Mouse (Mus musculus): Measurements from ENCODE around the gene Ets1. TPM values are rescaled to one million over a fixed set of nuclear protein-coding genes. Genes with fewer than 3 reads are reported as not detected.

Ets1 gene
- polyA plus RNA-seq, 1 experiment from 2014 or later: 36.6 TPM

DNA sequence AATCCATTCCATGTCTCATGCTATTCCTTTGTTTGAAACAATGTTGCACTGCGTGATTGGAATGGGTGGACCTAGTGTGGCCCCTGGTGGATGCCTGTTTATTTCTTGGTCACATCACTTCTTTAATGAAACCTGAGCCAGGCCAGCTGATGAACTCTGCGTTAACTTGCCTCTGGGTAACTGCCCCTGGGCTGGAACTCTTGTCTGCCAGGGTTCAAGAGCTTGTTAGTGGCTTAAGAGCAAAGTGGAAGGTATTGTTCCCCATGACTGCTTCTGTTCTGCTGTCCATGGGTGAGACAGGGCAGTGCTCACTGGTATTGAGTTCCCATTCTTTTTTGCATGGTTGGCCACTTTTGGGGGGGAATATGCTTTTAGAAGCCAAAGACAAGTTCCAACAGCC lies 85.1 kb downstream of the Ets1 start:
- Histone ChIP-seq H3K4me3 (no peak overlapping the region), H3K4me2 (replicated peaks) (no peak overlapping the region), H3K4me1 (peaks cover 12% of the 10 kb centered on the region), H3K27ac (no peak overlapping the region), H3K36me3 (no peaks in the 10 kb centered on the region), H3K9ac (no peak overlapping the region), H3K9me3 (no peaks in the 10 kb centered on the region), H3K27me3 (replicated peaks) (peaks cover 10% of the 10 kb centered on the region; the same call in 1 of the 2 replicates)
- 58% methylated on average over 2 of the region's 2 CpGs for WGBS
- ATAC-seq (ENCODE audit: low FRiP score, low read depth): no peak

- no peak overlapping the region for H3K27ac ChIP-seq
- H3K4me2 ChIP-seq (replicated peaks): no peak overlapping the region
- H3K9ac ChIP-seq: no peak overlapping the region
- H3K4me1 ChIP-seq: peaks cover 8% of the 10 kb centered on the region; the same call in 1 of the 2 replicates
- no peaks in the 10 kb centered on the region for H3K9me3 ChIP-seq
- WGBS: 84% methylated on average over 1 of the region's 1 CpGs
- H3K27me3 ChIP-seq (replicated peaks): peaks cover 10% of the 10 kb centered on the region; the same call in 1 of the 2 replicates
- H3K4me3 ChIP-seq: no peak overlapping the region
- ATAC-seq (ENCODE audit: low FRiP score, low read depth): no peak
- no peaks in the 10 kb centered on the region for H3K36me3 ChIP-seq
These were observed 86.2 kb downstream of the Ets1 start for GRCm38 (mm10) chr9:32722205-32722604.

GRCm38 (mm10) chr9:32722969-32723368 lies 86.9 kb downstream of the Ets1 start:
- no peaks in the 10 kb centered on the region for H3K9me3 ChIP-seq
- ATAC-seq (ENCODE audit: low FRiP score, low read depth): no peak
- no peak overlapping the region for H3K4me2 ChIP-seq (replicated peaks)
- H3K9ac ChIP-seq: no peak overlapping the region
- H3K27me3 ChIP-seq (replicated peaks): peaks cover 8% of the 10 kb centered on the region; the same call in 1 of the 2 replicates
- WGBS: 74% methylated on average over 3 of the region's 3 CpGs
- no peaks in the 10 kb centered on the region for H3K36me3 ChIP-seq
- no peak overlapping the region for H3K4me3 ChIP-seq
- peaks cover 8% of the 10 kb centered on the region; the same call in 1 of the 2 replicates for H3K4me1 ChIP-seq
- no peak overlapping the region for H3K27ac ChIP-seq

DNA sequence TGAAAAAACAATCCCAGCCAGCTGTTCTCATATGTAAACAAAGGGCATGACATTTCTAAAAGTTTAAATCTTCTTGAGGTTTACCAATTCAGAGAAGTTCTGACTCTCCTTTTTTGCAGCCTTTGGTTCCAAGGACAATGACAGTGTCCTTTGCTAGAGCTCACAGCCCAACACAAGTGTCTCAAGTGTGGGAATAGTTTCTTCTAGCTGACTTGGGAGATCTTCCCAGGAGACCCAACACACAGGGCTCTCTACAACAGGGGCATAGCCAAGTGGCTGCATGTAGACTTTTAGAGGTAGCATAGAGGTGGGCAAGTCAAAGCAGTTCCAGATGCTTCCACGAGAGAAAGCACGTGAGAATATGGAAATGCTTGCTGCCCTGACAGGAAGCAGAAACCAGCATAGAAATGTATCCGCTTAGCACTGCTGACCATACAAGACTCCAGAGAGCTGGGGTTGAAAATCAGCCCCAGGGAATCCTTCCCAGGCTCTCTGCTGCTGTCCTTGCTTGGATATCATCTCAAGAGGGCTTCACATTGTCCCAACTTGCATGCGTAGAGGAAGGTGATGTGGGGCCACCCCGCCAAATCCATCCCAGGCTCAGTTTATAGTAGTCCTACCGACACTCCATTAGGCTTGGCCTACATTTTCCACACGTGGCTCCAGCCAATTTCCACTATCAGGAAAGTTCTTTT lies 88.3 kb downstream of the Ets1 start:
- no peak overlapping the region for H3K4me3 ChIP-seq
- H3K27ac ChIP-seq: no peak overlapping the region
- ATAC-seq (ENCODE audit: low FRiP score, low read depth): no peak
- no peaks in the 10 kb centered on the region for H3K9me3 ChIP-seq
- no peak overlapping the region for H3K9ac ChIP-seq
- peaks cover 8% of the 10 kb centered on the region; the same call in 1 of the 2 replicates for H3K4me1 ChIP-seq
- WGBS: 89% methylated on average over 7 of the region's 7 CpGs
- H3K4me2 ChIP-seq (replicated peaks): no peak overlapping the region
- H3K27me3 ChIP-seq (replicated peaks): peaks cover under 1% of the 10 kb centered on the region; the same call in 1 of the 2 replicates
- H3K36me3 ChIP-seq: no peaks in the 10 kb centered on the region

DNA sequence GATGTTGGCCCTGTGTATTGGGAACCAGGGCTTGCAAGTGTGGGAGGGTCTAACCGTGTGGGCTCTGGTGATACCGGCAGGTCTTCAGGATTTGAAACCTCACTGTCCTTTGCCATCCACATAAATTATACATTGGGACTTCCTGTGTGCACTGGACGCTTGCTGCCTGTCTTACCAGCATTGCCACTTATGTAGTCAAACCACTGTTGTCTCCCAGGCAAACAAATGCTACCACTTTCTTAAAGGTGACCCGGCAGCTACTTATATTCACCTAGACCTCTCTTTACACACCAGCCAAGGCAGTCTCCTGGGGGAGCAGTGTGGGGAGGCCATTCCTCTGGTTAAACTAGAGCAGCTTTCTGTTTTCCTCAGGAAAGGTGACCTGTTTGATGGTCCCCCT lies 89.9 kb downstream of the Ets1 start:
- WGBS: 93% methylated on average over 4 of the region's 4 CpGs
- ATAC-seq (ENCODE audit: low FRiP score, low read depth): no peak

DNA sequence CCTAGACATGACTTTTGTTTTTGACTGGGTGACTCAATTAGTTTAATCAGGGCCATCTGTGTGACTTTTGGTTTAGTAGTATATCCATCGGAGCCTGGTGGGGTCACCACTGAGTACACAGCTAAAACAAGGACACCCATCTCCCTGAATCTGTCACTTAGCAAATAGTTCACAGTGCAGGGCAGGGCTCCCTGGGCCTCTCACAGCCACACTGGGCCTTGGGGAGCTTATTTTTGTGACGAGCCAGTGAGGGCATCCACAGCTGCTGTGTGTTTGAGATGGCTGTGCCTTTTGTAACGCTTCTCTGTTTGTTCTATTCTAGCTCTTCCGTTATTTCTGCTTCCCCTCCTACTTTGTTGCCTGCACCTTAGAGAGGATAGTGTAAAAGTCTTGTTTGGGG lies 90.6 kb downstream of the Ets1 start:
- 82% methylated on average over 4 of the region's 4 CpGs for WGBS

More for the DNA sequence above, 89.9 kb downstream of the Ets1 start:
- Histone ChIP-seq H3K9me3 (no peaks in the 10 kb centered on the region), H3K4me2 (replicated peaks) (no peak overlapping the region), H3K9ac (no peak overlapping the region), H3K27ac (no peak overlapping the region), H3K27me3 (replicated peaks) (no peaks in the 10 kb centered on the region; the same call in 1 of the 2 replicates), H3K4me3 (no peak overlapping the region), H3K36me3 (no peaks in the 10 kb centered on the region), H3K4me1 (peaks cover 6% of the 10 kb centered on the region; the same call in 1 of the 2 replicates)

GRCm38 (mm10) chr9:32727058-32727457 lies 91.0 kb downstream of the Ets1 start:
- no peak for ATAC-seq (ENCODE audit: low FRiP score, low read depth)
- H3K27ac ChIP-seq: no peak overlapping the region
- H3K4me1 ChIP-seq: no peaks in the 10 kb centered on the region
- no peaks in the 10 kb centered on the region for H3K9me3 ChIP-seq
- 88% methylated on average over 2 of the region's 2 CpGs for WGBS
- no peaks in the 10 kb centered on the region for H3K36me3 ChIP-seq
- no peaks in the 10 kb centered on the region for H3K27me3 ChIP-seq (replicated peaks)
- H3K4me2 ChIP-seq (replicated peaks): no peak overlapping the region
- H3K9ac ChIP-seq: no peak overlapping the region
- H3K4me3 ChIP-seq: no peak overlapping the region

More for the DNA sequence above, 90.6 kb downstream of the Ets1 start:
- Histone ChIP-seq H3K4me3 (no peak overlapping the region), H3K4me2 (replicated peaks) (no peak overlapping the region), H3K9me3 (no peaks in the 10 kb centered on the region), H3K36me3 (no peaks in the 10 kb centered on the region), H3K27me3 (replicated peaks) (no peaks in the 10 kb centered on the region), H3K9ac (no peak overlapping the region), H3K27ac (no peak overlapping the region), H3K4me1 (no peaks in the 10 kb centered on the region)
- ATAC-seq (ENCODE audit: low FRiP score, low read depth): no peak

DNA sequence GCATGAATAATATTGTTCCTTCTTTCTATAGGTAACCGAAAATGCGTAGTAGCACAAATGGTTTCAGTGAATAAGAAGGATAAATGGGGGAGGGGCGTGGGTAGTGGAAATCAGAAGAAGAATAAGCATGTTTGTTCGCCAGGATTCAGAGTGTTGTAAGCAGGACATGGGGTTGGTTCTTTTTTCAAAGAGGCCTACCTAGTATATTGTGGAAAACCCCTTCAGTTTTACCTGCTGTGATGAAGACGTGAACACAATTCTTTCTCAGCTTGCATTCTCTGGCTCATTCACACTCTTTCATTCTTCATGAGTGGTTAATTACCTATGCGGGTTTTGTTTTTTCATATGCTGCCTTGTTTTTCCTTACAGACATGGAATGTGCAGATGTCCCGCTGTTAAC lies 92.3 kb downstream of the Ets1 start:
- Histone ChIP-seq H3K9me3 (no peaks in the 10 kb centered on the region), H3K9ac (no peak overlapping the region), H3K27ac (no peak overlapping the region), H3K4me2 (replicated peaks) (no peak overlapping the region), H3K27me3 (replicated peaks) (no peaks in the 10 kb centered on the region), H3K36me3 (no peaks in the 10 kb centered on the region), H3K4me3 (no peak overlapping the region), H3K4me1 (no peaks in the 10 kb centered on the region)
- WGBS: 72% methylated on average over 7 of the region's 7 CpGs
- ATAC-seq (ENCODE audit: low FRiP score, low read depth): no peak

- 69% methylated on average over 4 of the region's 4 CpGs for WGBS
These were observed 92.8 kb downstream of the Ets1 start for GRCm38 (mm10) chr9:32728806-32729205.

DNA sequence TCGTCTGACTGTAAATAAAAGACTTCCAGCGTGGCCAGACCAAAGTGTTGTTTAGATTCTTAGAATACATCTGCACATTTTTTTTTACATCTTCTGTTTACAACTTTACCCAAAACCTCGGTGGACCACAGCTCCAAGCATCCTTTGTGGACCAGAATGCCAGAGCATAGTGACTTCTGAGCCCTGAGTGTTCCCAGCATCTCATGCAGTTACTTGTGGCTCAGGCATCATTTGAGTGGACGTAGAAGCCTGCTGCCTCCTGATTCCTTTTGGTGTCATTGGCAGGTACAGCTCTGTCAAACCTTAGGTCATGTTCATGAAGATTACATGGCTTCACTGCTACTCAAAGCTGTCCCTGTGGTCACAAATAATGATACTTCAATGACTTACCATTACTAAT lies 93.2 kb downstream of the Ets1 start:
- no peak overlapping the region for H3K4me2 ChIP-seq (replicated peaks)
- ATAC-seq (ENCODE audit: low FRiP score, low read depth): no peak
- no peaks in the 10 kb centered on the region for H3K36me3 ChIP-seq
- 80% methylated on average over 4 of the region's 4 CpGs for WGBS
- H3K27me3 ChIP-seq (replicated peaks): no peaks in the 10 kb centered on the region
- H3K9me3 ChIP-seq: no peaks in the 10 kb centered on the region
- H3K9ac ChIP-seq: no peak overlapping the region
- H3K27ac ChIP-seq: no peak overlapping the region
- H3K4me1 ChIP-seq: no peaks in the 10 kb centered on the region
- H3K4me3 ChIP-seq: no peak overlapping the region

More at GRCm38 (mm10) chr9:32728806-32729205, 92.8 kb downstream of the Ets1 start:
- Histone ChIP-seq H3K27ac (no peak overlapping the region), H3K4me2 (replicated peaks) (no peak overlapping the region), H3K4me1 (no peaks in the 10 kb centered on the region), H3K9ac (no peak overlapping the region), H3K9me3 (no peaks in the 10 kb centered on the region), H3K4me3 (no peak overlapping the region), H3K36me3 (no peaks in the 10 kb centered on the region), H3K27me3 (replicated peaks) (no peaks in the 10 kb centered on the region)
- no peak for ATAC-seq (ENCODE audit: low FRiP score, low read depth)

- no peak overlapping the region for H3K4me2 ChIP-seq (replicated peaks)
- ATAC-seq (ENCODE audit: low FRiP score, low read depth): no peak
- no peaks in the 10 kb centered on the region for H3K27me3 ChIP-seq (replicated peaks)
- H3K9ac ChIP-seq: no peak overlapping the region
- no peak overlapping the region for H3K4me3 ChIP-seq
- H3K4me1 ChIP-seq: no peaks in the 10 kb centered on the region
- H3K36me3 ChIP-seq: no peaks in the 10 kb centered on the region
- no peaks in the 10 kb centered on the region for H3K9me3 ChIP-seq
- no peak overlapping the region for H3K27ac ChIP-seq
- 86% methylated on average over 9 of the region's 9 CpGs for WGBS
These were observed 94.1 kb downstream of the Ets1 start for GRCm38 (mm10) chr9:32730001-32730655.

DNA sequence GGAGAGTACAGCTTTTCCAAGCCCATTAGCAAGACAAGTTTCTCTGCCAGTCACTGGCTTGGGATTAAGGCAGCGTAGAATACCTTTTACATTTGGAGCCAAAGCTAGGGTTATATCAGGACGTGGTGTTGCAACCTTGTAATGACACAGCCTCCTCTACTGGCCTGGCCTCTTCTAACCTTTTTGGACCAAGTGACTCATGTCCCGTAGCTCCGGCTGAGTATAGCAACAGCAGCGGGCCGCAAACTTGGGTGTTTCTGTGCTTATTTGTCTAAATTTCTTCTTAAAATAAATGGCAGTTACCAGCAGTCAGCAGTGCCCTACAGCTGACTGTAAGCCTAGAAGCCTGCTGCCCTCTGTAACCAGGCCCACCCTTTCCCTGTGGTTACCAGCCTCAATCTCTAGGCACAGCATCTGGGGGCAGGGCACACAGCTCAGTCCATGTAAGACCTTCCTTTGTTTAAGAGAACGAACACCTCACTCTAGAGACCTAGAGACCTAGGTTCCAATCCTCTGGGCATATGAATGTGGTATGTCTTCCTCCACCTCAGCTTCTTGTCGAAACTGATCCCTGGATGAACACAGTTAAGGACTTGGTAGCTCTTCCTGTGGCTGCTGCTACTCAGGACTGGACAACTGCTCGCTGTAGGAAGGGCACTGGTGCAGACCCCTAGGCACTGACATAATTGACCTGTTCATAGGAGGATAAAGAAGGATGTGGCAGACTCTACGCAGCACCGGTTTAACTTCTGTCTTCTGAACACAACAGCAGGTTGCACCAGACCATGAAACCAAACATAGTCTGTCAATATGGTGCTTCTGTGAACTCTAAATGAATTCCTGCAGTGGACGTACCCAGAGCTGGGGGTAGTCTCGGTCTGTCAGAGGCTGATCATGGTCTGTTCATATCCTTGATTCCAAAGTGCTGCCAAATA lies 94.9 kb downstream of the Ets1 start:
- no peak overlapping the region for H3K4me3 ChIP-seq
- no peaks in the 10 kb centered on the region for H3K9me3 ChIP-seq
- no peak for ATAC-seq (ENCODE audit: low FRiP score, low read depth)
- H3K4me2 ChIP-seq (replicated peaks): no peak overlapping the region
- 88% methylated on average over 13 of the region's 13 CpGs for WGBS
- H3K4me1 ChIP-seq: no peaks in the 10 kb centered on the region
- H3K36me3 ChIP-seq: no peaks in the 10 kb centered on the region
- H3K27me3 ChIP-seq (replicated peaks): no peaks in the 10 kb centered on the region
- H3K27ac ChIP-seq: no peak overlapping the region
- no peak overlapping the region for H3K9ac ChIP-seq

All from neural tube, embryonic 12.5 days (tissue).